Mouse (Mus musculus) heart, postnatal 0 days (tissue): ENCODE results near the gene Smad3. TPM values are rescaled to one million over a fixed set of nuclear protein-coding genes. Genes with fewer than 3 reads are reported as not detected.

Experiments used
- ATAC-seq: fragments of 200-750 bp; cut with Nextera tagmentation; 2 replicates; pipeline ENCODE4 v1.8.0; 2017; ENCODE audit warnings: low read depth, moderate number of reproducible peaks, moderate library complexity; ENCODE audit not compliant: insufficient read depth
- DNase-seq: peaks from one replicate; pipeline ENCODE4 v3.0.0-alpha.2; 2016; ENCODE audit warnings: low spot score
- H3K27ac ChIP-seq: fragments of 300-500 bp; sonication (generic); 2 replicates; pipeline ENCODE4 v1.5.1; 2014; ENCODE audit warnings: low read depth, mild to moderate bottlenecking
- H3K27me3 ChIP-seq: fragments of 300-500 bp; sonication (generic); 2 replicates; pipeline ENCODE4 v1.6.1; 2014; ENCODE audit warnings: low read length, mixed read lengths; ENCODE audit not compliant: control insufficient read depth, insufficient read depth
- H3K36me3 ChIP-seq: fragments of 300-500 bp; sonication (generic); replicated peaks from 2 replicates; pipeline ENCODE4 v1.6.1; 2014; ENCODE audit warnings: low read length, mixed read lengths; ENCODE audit not compliant: control insufficient read depth, insufficient read depth
- H3K4me1 ChIP-seq: fragments of 300-500 bp; sonication (generic); 2 replicates; pipeline ENCODE4 v1.6.1; 2014; ENCODE audit warnings: antibody characterized with exemption; ENCODE audit not compliant: control insufficient read depth, insufficient read depth
- H3K4me2 ChIP-seq: fragments of 300-500 bp; sonication (generic); 2 replicates; pipeline ENCODE4 v1.6.1; 2014; ENCODE audit warnings: low read depth, mild to moderate bottlenecking, low read length, moderate library complexity
- H3K4me3 ChIP-seq: fragments of 300-500 bp; sonication (generic); 2 replicates; pipeline ENCODE4 v1.5.1; 2014; ENCODE audit warnings: low read depth, low read length
- H3K9ac ChIP-seq: fragments of 300-500 bp; sonication (generic); replicated peaks from 2 replicates; pipeline ENCODE4 v1.6.1; 2014; ENCODE audit warnings: low read depth, low read length, mixed read lengths
- H3K9me3 ChIP-seq: fragments of 300-500 bp; sonication (generic); replicated peaks from 2 replicates; pipeline ENCODE4 v1.6.1; 2016; ENCODE audit warnings: low read length; ENCODE audit not compliant: control insufficient read depth
- CTCF ChIP-seq: IDR thresholded peaks from 2 replicates; pipeline ENCODE4 v1.5.1; 2016; ENCODE audit warnings: antibody characterized with exemption, control low read depth, low read depth
- EP300 ChIP-seq: IDR thresholded peaks from 2 replicates; pipeline ENCODE4 v1.6.1; 2016; ENCODE audit warnings: antibody characterized with exemption, low read depth
- WGBS: fragments of 180-500 bp; shearing (Covaris S2); extraction: QIAGEN DNeasy Blood & Tissue Kit; methylation state at CpG from one replicate; pipeline ENCODE4 v1.1.7; 2014; 5-methylcytosine and 5-hydroxymethylcytosine counted together
- polyA plus RNA-seq: library from polyadenylated mRNA; unstranded; fragments of >200 nt; fragmentation: Nextera tagmentation; extraction: Ambion mirVana; gene quantifications from 2 replicates; pipeline ENCODE4 v1.2.1, GENCODE M21; 2015
- total RNA-seq: library from RNA; depleted of rRNA; stranded (reverse); fragments of >200 nt; gene quantifications from 2 replicates; pipeline ENCODE4 v1.2.3, GENCODE M21; 2014; ENCODE audit warnings: low replicate concordance

Gene Smad3
- total and polyA plus RNA-seq, 2 experiments from 2014 or later = 6.0 to 30.2 TPM

DNA sequence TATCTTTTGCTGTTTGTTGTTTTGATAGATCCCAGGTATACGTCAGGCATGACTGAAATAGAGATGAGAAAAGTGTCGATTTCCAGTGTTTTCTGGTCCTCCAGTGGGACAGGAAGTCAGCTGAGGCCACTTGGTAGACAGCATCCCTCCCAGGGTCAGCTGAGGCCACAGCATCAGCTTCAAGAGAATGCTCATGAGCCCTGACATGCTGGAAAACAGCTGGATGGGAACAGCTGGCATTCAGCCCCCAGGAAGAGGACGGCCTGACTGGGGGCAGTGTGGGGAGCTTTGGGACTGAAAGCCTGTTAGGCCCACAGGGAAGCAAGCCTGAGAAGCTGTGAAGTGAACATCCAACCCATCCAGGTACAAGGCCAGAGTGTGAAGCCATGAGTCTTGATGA is 38.6 kb upstream of the Smad3 start:
- DNase-seq = no peak
- peaks cover 19% of the 10 kb centered on the region for H3K4me1 ChIP-seq

DNA sequence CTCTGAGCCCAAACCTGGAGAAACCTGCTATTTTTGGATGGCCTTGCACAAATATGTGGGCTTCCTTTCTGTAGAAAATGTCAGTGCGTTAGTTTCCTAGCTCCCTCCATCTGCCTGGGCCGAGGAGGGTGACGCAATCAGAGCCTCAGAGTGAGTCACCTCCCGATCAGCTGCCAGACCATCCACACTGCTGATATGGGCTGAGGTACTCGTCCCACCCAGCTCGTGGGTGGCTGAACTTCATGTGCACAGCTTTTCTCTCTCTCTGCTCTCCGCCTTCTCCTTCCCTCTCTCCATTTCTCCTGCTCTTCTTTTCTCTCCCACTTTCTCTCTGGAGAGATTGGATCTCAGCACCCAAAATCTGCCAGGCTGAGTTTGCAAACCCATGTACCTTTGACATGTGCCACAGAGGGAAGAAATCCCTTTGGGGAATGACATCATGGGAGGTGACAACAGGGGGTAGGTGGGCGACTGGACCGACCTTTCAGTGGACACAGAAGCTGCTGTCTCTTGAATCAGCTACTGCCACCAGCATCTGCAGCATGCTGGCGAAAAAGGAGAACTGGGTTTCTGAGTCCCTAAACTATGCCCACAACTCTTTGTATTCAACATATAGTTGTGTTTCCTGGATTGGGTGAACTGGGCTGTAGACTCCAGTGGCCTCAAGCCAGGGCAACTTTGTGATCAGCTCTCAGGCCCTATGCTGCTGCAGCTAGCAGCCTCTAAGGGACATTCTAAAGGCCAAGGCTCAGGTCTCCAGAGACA is 36.1 kb upstream of the Smad3 start:
- H3K4me1 ChIP-seq = peaks cover 24% of the 10 kb centered on the region
- 24% methylated on average over 10 of the region's 10 CpGs for WGBS
- ATAC-seq = peak; percentile 84
- no peak overlapping the region for H3K4me3 ChIP-seq
- H3K9me3 ChIP-seq = no peaks in the 10 kb centered on the region
- peaks cover 25% of the 10 kb centered on the region; the same call in 1 of the 2 replicates for H3K27me3 ChIP-seq
- H3K36me3 ChIP-seq = no peaks in the 10 kb centered on the region
- H3K27ac ChIP-seq = no peak overlapping the region
- H3K9ac ChIP-seq = no peak overlapping the region
- no peak for TF ChIP-seq CTCF
- TF ChIP-seq EP300 = no peak
- peak; percentile 88 for DNase-seq
- H3K4me2 ChIP-seq = no peak overlapping the region

More for the DNA sequence above, 38.6 kb upstream of the Smad3 start:
- H3K27me3 ChIP-seq = peaks cover 21% of the 10 kb centered on the region; the same call in 1 of the 2 replicates
- H3K9ac ChIP-seq = no peak overlapping the region
- no peak overlapping the region for H3K4me3 ChIP-seq
- ATAC-seq = no peak
- no peak overlapping the region for H3K27ac ChIP-seq
- TF ChIP-seq EP300 = no peak
- no peak for TF ChIP-seq CTCF
- H3K9me3 ChIP-seq = no peaks in the 10 kb centered on the region
- no peak overlapping the region for H3K4me2 ChIP-seq
- 53% methylated on average over 3 of the region's 3 CpGs for WGBS
- no peaks in the 10 kb centered on the region for H3K36me3 ChIP-seq

DNA sequence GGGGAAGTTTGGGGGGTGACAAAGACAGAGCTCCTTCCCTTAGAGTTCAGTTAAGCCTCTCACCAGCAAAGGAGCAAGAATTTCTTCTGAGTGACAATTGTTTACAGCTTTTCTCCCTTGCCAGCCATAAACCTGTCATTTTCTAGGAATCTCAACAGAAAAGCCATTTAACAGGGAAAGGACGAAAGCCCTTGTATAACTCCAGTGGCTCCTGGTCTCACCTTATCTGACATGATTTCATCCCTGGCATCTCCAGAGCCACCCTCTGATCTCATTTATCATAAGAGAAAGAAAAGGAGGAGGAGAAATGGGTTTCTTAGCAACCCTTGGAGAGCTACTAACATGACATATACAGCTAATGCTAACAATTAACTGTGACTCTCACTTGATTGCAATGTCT is 33.9 kb upstream of the Smad3 start:
- Histone ChIP-seq H3K4me1 (peaks cover 24% of the 10 kb centered on the region), H3K9ac (no peak overlapping the region), H3K27ac (no peak overlapping the region), H3K4me2 (no peak overlapping the region), H3K9me3 (no peaks in the 10 kb centered on the region), H3K4me3 (no peak overlapping the region), H3K36me3 (no peaks in the 10 kb centered on the region), H3K27me3 (peaks cover 25% of the 10 kb centered on the region; the same call in 1 of the 2 replicates)
- WGBS = 71% methylated on average over 1 of the region's 1 CpGs
- DNase-seq = no peak
- ATAC-seq = no peak
- TF ChIP-seq EP300 (no peak), CTCF (no peak)

DNA sequence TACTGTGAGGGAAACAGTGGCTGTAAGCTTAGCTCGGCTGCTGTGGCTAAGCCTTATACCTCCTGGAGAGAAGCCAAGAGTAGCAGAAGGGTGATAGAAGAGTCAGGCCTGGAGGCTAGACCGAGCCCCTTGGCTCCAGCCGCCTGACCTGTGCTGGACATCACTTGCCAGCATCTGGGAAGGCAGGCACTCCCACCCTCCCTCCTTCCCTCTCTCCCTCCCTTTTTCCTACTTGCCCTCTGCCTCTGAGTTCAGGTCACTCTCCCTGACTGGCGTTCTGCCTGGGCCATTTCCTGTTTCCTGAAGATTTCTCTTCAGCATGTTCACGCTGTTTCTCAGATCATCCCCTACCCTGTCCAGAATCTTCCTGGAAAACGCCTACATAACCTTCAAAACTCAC is 33.5 kb upstream of the Smad3 start:
- Histone ChIP-seq H3K9me3 (no peaks in the 10 kb centered on the region), H3K27ac (no peak overlapping the region), H3K4me2 (no peak overlapping the region), H3K36me3 (no peaks in the 10 kb centered on the region), H3K27me3 (peaks cover 25% of the 10 kb centered on the region; the same call in 1 of the 2 replicates), H3K4me1 (peaks cover 23% of the 10 kb centered on the region), H3K4me3 (no peak overlapping the region), H3K9ac (no peak overlapping the region)
- ATAC-seq (no peak), DNase-seq (peak; percentile 43)
- TF ChIP-seq CTCF = no peak
- no peak for TF ChIP-seq EP300
- 24% methylated on average over 6 of the region's 6 CpGs for WGBS

DNA sequence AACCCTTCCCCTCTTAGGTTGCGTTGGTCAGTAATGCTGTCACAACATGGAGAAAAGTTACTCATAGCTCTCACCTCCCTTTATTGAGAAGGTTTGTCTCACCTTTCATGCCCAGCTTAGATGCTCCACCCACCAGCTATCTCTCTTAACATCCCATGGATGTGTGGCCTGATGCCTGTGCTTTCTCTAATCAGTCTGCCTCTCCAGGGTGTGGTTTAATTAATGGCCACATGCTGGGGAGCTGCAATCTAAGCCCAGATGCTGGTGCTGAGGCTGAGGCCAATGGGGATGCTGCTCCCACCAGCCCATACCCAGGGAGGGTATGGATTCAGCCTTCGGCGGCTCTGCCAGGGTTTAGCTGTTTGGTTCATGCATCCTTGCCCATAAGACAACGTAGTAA is 32.4 kb upstream of the Smad3 start:
- TF ChIP-seq EP300 (no peak), CTCF (no peak)
- Histone ChIP-seq H3K27me3 (peaks cover 25% of the 10 kb centered on the region; the same call in 1 of the 2 replicates), H3K27ac (no peak overlapping the region), H3K9ac (no peak overlapping the region), H3K4me1 (peaks cover 22% of the 10 kb centered on the region), H3K9me3 (no peaks in the 10 kb centered on the region), H3K36me3 (no peaks in the 10 kb centered on the region), H3K4me3 (no peak overlapping the region), H3K4me2 (no peak overlapping the region)
- whole genome bisulfite sequencing = 92% methylated on average over 4 of the region's 4 CpGs
- DNase-seq = no peak
- ATAC-seq = no peak

GRCm38 (mm10) chr9:63789386-63789785 is 31.6 kb upstream of the Smad3 start:
- Histone ChIP-seq H3K27me3 (peaks cover 22% of the 10 kb centered on the region; the same call in 1 of the 2 replicates), H3K27ac (no peak overlapping the region)
- no peak for ATAC-seq

More at GRCm38 (mm10) chr9:63789386-63789785, 31.6 kb upstream of the Smad3 start:
- Histone ChIP-seq H3K9ac (no peak overlapping the region), H3K4me1 (peaks cover 22% of the 10 kb centered on the region), H3K4me3 (no peak overlapping the region), H3K4me2 (no peak overlapping the region), H3K36me3 (no peaks in the 10 kb centered on the region), H3K9me3 (no peaks in the 10 kb centered on the region)
- DNase-seq = peak; percentile 55
- TF ChIP-seq EP300 (peak; percentile 27; the same call in 1 of the 2 replicates), CTCF (no peak)
- WGBS = 40% methylated on average over 7 of the region's 7 CpGs
